Mouse (Mus musculus) olfactory bulb, adult 2 months (tissue): ENCODE results near the gene Ppm1n. TPM values are rescaled to one million over a fixed set of nuclear protein-coding genes. Genes with fewer than 3 reads are reported as not detected.

ENCODE experiments used
- H3K27ac ChIP-seq: fragments of 200-500 bp; 2 replicates; pipeline ENCODE4 v1.5.1; 2012; ENCODE audit warnings: low read depth, low read length; ENCODE audit not compliant: insufficient read depth
- H3K4me1 ChIP-seq: fragments of 200-500 bp; 2 replicates; pipeline ENCODE4 v1.6.1; 2012; ENCODE audit warnings: low read length; ENCODE audit not compliant: control insufficient read depth, insufficient read depth
- H3K4me3 ChIP-seq: fragments of 200-500 bp; 2 replicates; pipeline ENCODE4 v1.5.1; 2012; ENCODE audit warnings: mild to moderate bottlenecking, low read depth, low read length, moderate library complexity; ENCODE audit not compliant: insufficient read depth
- CTCF ChIP-seq: fragments of 200-500 bp; IDR thresholded peaks from 2 replicates; pipeline ENCODE4 v1.5.1; 2012; ENCODE audit warnings: low read depth, mild to moderate bottlenecking, low read length, moderate library complexity; ENCODE audit not compliant: insufficient read depth
- POLR2A ChIP-seq: fragments of 200-500 bp; IDR thresholded peaks from 2 replicates; pipeline ENCODE4 v1.6.1; 2012; ENCODE audit warnings: mild to moderate bottlenecking, low read depth, low read length, moderate library complexity; ENCODE audit not compliant: insufficient read depth
- WGBS: fragments of 180-500 bp; shearing (Covaris S2); methylation state at CpG from one replicate; pipeline ENCODE4 v1.1.7; 2018; 5-methylcytosine and 5-hydroxymethylcytosine counted together
- polyA plus RNA-seq: library from polyadenylated mRNA; stranded (reverse); fragments of >200 nt; gene quantifications from 2 replicates; pipeline ENCODE4 v1.2.4, GENCODE M21; 2012; ENCODE audit warnings: low replicate concordance; ENCODE audit not compliant: missing spikeins, insufficient read depth, insufficient read length

Ppm1n gene
- polyA plus RNA-seq, 1 experiment: not detected

GRCm38 (mm10) chr7:19276253-19276652 is 3.6 kb downstream of the Ppm1n start:
- Histone ChIP-seq H3K4me1 (peaks cover 7% of the 10 kb centered on the region), H3K27ac (no peak overlapping the region), H3K4me3 (no peak overlapping the region)
- 54% methylated on average over 4 of the region's 4 CpGs for WGBS
- no peak for TF ChIP-seq CTCF
- no peak for TF ChIP-seq POLR2A

GRCm38 (mm10) chr7:19272173-19272764 is 7.6 kb downstream of the Ppm1n start:
- Histone ChIP-seq H3K4me3 (peak overlapping the region; percentile 90), H3K4me1 (peaks cover 18% of the 10 kb centered on the region), H3K27ac (0 out of 2 replicates have a peak overlapping the region, but pooled peaks have one; percentile 63)
- under 1% methylated on average over 35 of the region's 36 CpGs for WGBS
- TF ChIP-seq POLR2A (no peak), CTCF (no peak)

GRCm38 (mm10) chr7:19271238-19272172 is 8.4 kb downstream of the Ppm1n start, which contains the start of gene Vasp:
Gene Vasp (minus strand): TSS chr7:19271817.
- Histone ChIP-seq H3K4me3 (peak within 1 kb of the TSS; percentile 90), H3K27ac (peak within 1 kb of the TSS; percentile 63), H3K4me1 (peaks cover 19% of the 10 kb centered on the region)
- under 1% methylated on average over 62 of the region's 62 CpGs for WGBS
- TF ChIP-seq POLR2A (no peak), CTCF (no peak)

- no peak for TF ChIP-seq CTCF
- no peak for TF ChIP-seq POLR2A
- Histone ChIP-seq H3K27ac (no peak overlapping the region), H3K4me3 (peak overlapping the region; percentile 90), H3K4me1 (peaks cover 22% of the 10 kb centered on the region)
- whole genome bisulfite sequencing: 3% methylated on average over 19 of the region's 21 CpGs
These were observed 9.2 kb downstream of the Ppm1n start for GRCm38 (mm10) chr7:19270509-19271237.

GRCm38 (mm10) chr7:19269721-19270441 is 10.0 kb downstream of the Ppm1n start:
- no peak for TF ChIP-seq CTCF
- TF ChIP-seq POLR2A: no peak
- H3K27ac ChIP-seq: 0 out of 2 replicates have a peak overlapping the region, but pooled peaks have one; percentile 36

GRCm38 (mm10) chr7:19268993-19269681 is 10.7 kb downstream of the Ppm1n start:
- peak overlapping the region; percentile 19 for H3K4me3 ChIP-seq
- TF ChIP-seq CTCF (no peak), POLR2A (no peak)
- H3K27ac ChIP-seq: 0 out of 2 replicates have a peak overlapping the region, but pooled peaks have one; percentile 36
- H3K4me1 ChIP-seq: peaks cover 22% of the 10 kb centered on the region
- WGBS: 46% methylated on average over 10 of the region's 10 CpGs

More at GRCm38 (mm10) chr7:19269721-19270441, 10.0 kb downstream of the Ppm1n start:
- 7% methylated on average over 19 of the region's 19 CpGs for WGBS
- Histone ChIP-seq H3K4me1 (peaks cover 22% of the 10 kb centered on the region), H3K4me3 (peak overlapping the region; percentile 19)

- 78% methylated on average over 10 of the region's 10 CpGs for WGBS
- TF ChIP-seq CTCF (no peak), POLR2A (no peak)
These were observed 12.8 kb downstream of the Ppm1n start for GRCm38 (mm10) chr7:19267051-19267450.

More at GRCm38 (mm10) chr7:19267051-19267450, 12.8 kb downstream of the Ppm1n start:
- no peak overlapping the region for H3K4me3 ChIP-seq
- H3K4me1 ChIP-seq: peaks cover 22% of the 10 kb centered on the region
- H3K27ac ChIP-seq: no peak overlapping the region
